Mouse (Mus musculus): ENCODE results near the gene Dennd1a. TPM values are rescaled to one million over a fixed set of nuclear protein-coding genes. Genes with fewer than 3 reads are reported as not detected.

The Dennd1a gene
- total and polyA plus RNA-seq, 2 experiments from 2014 or later = 16.7 to 52.1 TPM

GRCm38 (mm10) chr2:37985690-37986222, 301.4 kb downstream of the Dennd1a start:
- no peak for TF ChIP-seq CTCF (IDR thresholded peaks at IDR 0.05; ENCODE audit: low read depth)

GRCm38 (mm10) chr2:37982714-37983113, 304.5 kb downstream of the Dennd1a start:
- Histone ChIP-seq H3K9me3 (ENCODE audit: low read length) (no peaks in the 10 kb centered on the region), H3K4me3 (ENCODE audit: low read depth, low read length) (no peak overlapping the region), H3K4me1 (ENCODE audit: insufficient read depth) (peaks cover 16% of the 10 kb centered on the region), H3K9ac (no peak overlapping the region), H3K36me3 (ENCODE audit: insufficient read depth) (no peaks in the 10 kb centered on the region), H3K27ac (ENCODE audit: low read depth, low read length) (peak overlapping the region; percentile 36), H3K4me2 (ENCODE audit: low read depth) (no peak overlapping the region), H3K27me3 (ENCODE audit: insufficient read depth, low read length) (no peaks in the 10 kb centered on the region)
- no peak for DNase-seq
- no peak for ATAC-seq
- no peak for TF ChIP-seq CTCF (IDR thresholded peaks at IDR 0.05; ENCODE audit: low read depth)
- WGBS = 88% methylated on average over 1 of the region's 1 CpGs

More at GRCm38 (mm10) chr2:37985690-37986222, 301.4 kb downstream of the Dennd1a start:
- Histone ChIP-seq H3K9ac (no peak overlapping the region), H3K4me3 (ENCODE audit: low read depth, low read length) (no peak overlapping the region), H3K36me3 (ENCODE audit: insufficient read depth) (no peaks in the 10 kb centered on the region), H3K27ac (ENCODE audit: low read depth, low read length) (no peak overlapping the region), H3K27me3 (ENCODE audit: insufficient read depth, low read length) (no peaks in the 10 kb centered on the region), H3K9me3 (ENCODE audit: low read length) (no peaks in the 10 kb centered on the region), H3K4me2 (ENCODE audit: low read depth) (no peak overlapping the region), H3K4me1 (ENCODE audit: insufficient read depth) (peaks cover 16% of the 10 kb centered on the region)
- no peak for DNase-seq
- 21% methylated on average over 5 of the region's 5 CpGs for WGBS
- no peak for ATAC-seq

GRCm38 (mm10) chr2:37981562-37982403, 305.4 kb downstream of the Dennd1a start:
- H3K4me2 ChIP-seq (ENCODE audit: low read depth) = peak overlapping the region; percentile 36
- peak; percentile 69 for DNase-seq
- peak overlapping the region; percentile 25; the same call in 1 of the 2 replicates for H3K9ac ChIP-seq
- no peaks in the 10 kb centered on the region for H3K9me3 ChIP-seq (ENCODE audit: low read length)
- TF ChIP-seq CTCF (IDR thresholded peaks at IDR 0.05; ENCODE audit: low read depth) = no peak
- peak; percentile 63 for ATAC-seq
- H3K36me3 ChIP-seq (ENCODE audit: insufficient read depth) = no peaks in the 10 kb centered on the region
- peak overlapping the region; percentile 66 for H3K27ac ChIP-seq (ENCODE audit: low read depth, low read length)
- H3K4me3 ChIP-seq (ENCODE audit: low read depth, low read length) = no peak overlapping the region
- no peaks in the 10 kb centered on the region for H3K27me3 ChIP-seq (ENCODE audit: insufficient read depth, low read length)
- H3K4me1 ChIP-seq (ENCODE audit: insufficient read depth) = peaks cover 16% of the 10 kb centered on the region
- WGBS = 24% methylated on average over 15 of the region's 15 CpGs

- 70% methylated on average over 3 of the region's 3 CpGs for WGBS
- Histone ChIP-seq H3K9ac (no peak overlapping the region), H3K27me3 (ENCODE audit: insufficient read depth, low read length) (no peaks in the 10 kb centered on the region), H3K4me2 (ENCODE audit: low read depth) (no peak overlapping the region), H3K27ac (ENCODE audit: low read depth, low read length) (no peak overlapping the region), H3K4me3 (ENCODE audit: low read depth, low read length) (no peak overlapping the region), H3K4me1 (ENCODE audit: insufficient read depth) (no peaks in the 10 kb centered on the region), H3K9me3 (ENCODE audit: low read length) (no peaks in the 10 kb centered on the region), H3K36me3 (ENCODE audit: insufficient read depth) (no peaks in the 10 kb centered on the region)
- TF ChIP-seq CTCF (IDR thresholded peaks at IDR 0.05; ENCODE audit: low read depth) = no peak
- DNase-seq = no peak
- no peak for ATAC-seq
Observed at GRCm38 (mm10) chr2:37974201-37974600, 313.0 kb downstream of the Dennd1a start.

GRCm38 (mm10) chr2:37972621-37973020, 314.6 kb downstream of the Dennd1a start:
- DNase-seq = no peak
- Histone ChIP-seq H3K4me1 (ENCODE audit: insufficient read depth) (no peaks in the 10 kb centered on the region), H3K9me3 (ENCODE audit: low read length) (no peaks in the 10 kb centered on the region), H3K4me2 (ENCODE audit: low read depth) (no peak overlapping the region), H3K9ac (no peak overlapping the region), H3K36me3 (ENCODE audit: insufficient read depth) (no peaks in the 10 kb centered on the region), H3K4me3 (ENCODE audit: low read depth, low read length) (no peak overlapping the region), H3K27ac (ENCODE audit: low read depth, low read length) (no peak overlapping the region), H3K27me3 (ENCODE audit: insufficient read depth, low read length) (no peaks in the 10 kb centered on the region)
- WGBS = 82% methylated on average over 6 of the region's 6 CpGs
- no peak for TF ChIP-seq CTCF (IDR thresholded peaks at IDR 0.05; ENCODE audit: low read depth)
- ATAC-seq = no peak

- Histone ChIP-seq H3K36me3 (ENCODE audit: insufficient read depth) (no peaks in the 10 kb centered on the region), H3K4me3 (ENCODE audit: low read depth, low read length) (no peak overlapping the region), H3K4me1 (ENCODE audit: insufficient read depth) (no peaks in the 10 kb centered on the region), H3K27ac (ENCODE audit: low read depth, low read length) (no peak overlapping the region), H3K27me3 (ENCODE audit: insufficient read depth, low read length) (no peaks in the 10 kb centered on the region), H3K9me3 (ENCODE audit: low read length) (no peaks in the 10 kb centered on the region), H3K9ac (no peak overlapping the region), H3K4me2 (ENCODE audit: low read depth) (no peak overlapping the region)
- 100% methylated on average over 1 of the region's 1 CpGs for WGBS
- no peak for DNase-seq
- TF ChIP-seq CTCF (IDR thresholded peaks at IDR 0.05; ENCODE audit: low read depth) = no peak
- ATAC-seq = no peak
Observed at GRCm38 (mm10) chr2:37971726-37972125, 315.5 kb downstream of the Dennd1a start.

All from forebrain, postnatal 0 days (tissue).